Mouse (Mus musculus) layer of hippocampus, adult 11-12 months (tissue): ENCODE measurements around the gene Gm7029.
A peak's percentile ranks its signal among the peaks of the same experiment; 100 is the strongest.
"Not testable (repeated sequence)": the region's sequence is repeated elsewhere in the genome, so short reads cannot be mapped to it uniquely, and the experiment has no call there.

Experiments
- DNase-seq: peaks from one replicate; pipeline ENCODE4 v3.0.0; 2022; ENCODE audit warnings: low spot score

Gene Gm7029

GRCm38 (mm10) chr17:33891892-33892291, 18.3 kb downstream of the Gm7029 start:
- not testable (repeated sequence) for DNase-seq

GRCm38 (mm10) chr17:33892429-33892828, 18.8 kb downstream of the Gm7029 start:
- DNase-seq = no peak

DNA sequence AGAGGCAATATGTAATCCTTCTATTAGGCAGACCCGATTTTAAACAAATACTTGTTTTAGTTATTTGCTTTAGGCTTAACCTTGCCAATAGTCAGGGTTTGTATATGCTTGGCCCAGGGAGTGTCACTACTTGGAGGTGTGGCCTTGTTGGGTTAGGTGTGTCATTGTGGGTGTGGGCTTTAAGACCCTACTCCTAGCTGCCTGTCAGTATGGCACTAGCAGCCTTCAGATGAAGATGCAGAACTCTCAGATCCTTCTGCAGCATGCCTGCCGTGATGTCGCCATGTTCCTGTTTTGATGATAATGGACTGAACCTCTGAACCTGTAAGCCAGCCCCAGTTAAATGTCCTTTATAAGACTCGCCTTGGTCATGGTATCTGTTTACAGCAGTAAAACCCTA, 19.4 kb downstream of the Gm7029 start:
- not testable (repeated sequence) for DNase-seq

GRCm38 (mm10) chr17:33897114-33897794, 23.6 kb downstream of the Gm7029 start:
- no peak for DNase-seq

GRCm38 (mm10) chr17:33898193-33898592, 24.6 kb downstream of the Gm7029 start:
- not testable (repeated sequence) for DNase-seq

DNA sequence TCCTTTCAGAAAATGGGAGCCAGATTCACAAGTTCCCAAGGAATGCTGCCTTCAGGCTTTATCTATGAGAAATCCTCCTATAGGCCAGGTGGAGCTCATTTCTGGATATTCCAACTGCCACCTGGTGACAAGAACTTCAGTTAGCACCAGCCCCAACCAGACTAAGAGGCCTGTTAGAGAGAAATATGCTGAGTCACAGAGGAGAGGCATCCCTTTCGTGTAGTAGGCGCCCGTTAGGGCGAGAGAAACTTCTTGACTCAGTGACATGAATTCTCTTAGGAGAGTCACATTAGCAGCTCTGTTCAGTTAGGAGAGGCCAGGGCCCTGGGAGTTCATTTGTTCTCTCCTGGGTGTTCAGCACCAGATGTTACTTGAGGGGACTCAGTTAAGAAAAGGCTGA, 26.0 kb downstream of the Gm7029 start:
- no peak for DNase-seq

DNA sequence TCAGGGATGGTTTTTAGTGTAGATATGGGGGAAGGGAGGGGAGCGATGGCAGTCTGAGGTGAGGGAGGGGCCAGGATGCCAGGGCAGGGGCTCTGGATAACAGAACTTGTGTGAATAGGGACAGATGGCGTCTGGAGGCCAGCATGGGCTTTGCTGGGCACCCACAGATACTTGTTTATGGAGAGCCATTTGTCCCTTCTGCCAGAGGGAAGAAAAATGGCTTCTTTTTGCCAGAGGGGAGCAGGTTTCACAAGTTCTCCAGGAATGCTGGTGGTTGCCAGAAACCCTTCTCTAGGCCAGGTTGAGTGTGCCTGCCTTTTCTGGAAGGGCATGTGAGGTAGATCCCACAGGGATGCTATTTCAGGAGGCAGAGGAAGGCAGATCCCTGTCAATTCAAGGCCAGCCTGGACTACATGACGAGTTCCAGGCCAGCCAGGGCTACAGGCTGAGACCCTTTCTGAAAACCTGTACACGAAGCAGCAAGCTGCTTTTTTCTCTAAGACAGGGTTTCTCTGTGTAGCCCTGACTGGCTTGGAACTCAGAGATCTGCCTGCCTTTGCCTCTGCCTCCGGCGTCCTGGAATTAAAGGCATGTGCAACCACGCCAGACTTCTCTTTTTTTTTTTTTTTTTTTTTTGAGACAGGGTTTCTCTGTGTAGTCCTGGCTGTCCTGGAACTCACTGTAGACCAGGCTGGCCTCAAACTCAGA, 26.8 kb downstream of the Gm7029 start:
- DNase-seq = no peak

GRCm38 (mm10) chr17:33900989-33901314, 27.3 kb downstream of the Gm7029 start:
- DNase-seq = no peak

DNA sequence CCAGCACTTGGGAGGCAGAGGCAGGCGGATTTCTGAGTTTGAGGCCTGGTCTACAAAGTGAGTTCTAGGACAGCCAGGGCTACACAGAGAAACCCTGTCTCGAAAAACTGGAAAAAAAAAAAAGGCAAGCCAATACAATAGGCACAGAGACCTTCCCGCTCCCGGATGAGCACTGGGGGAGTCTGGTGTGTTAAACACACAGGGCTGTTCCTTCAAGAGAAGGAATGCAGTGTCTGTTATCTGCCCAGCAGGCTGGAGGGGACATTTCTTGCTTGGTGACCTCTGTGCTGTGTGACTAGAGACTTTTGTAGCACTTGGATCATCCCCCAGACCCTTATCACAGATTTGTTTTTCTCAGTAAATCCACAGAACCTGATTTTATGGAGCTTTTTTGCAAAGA, 28.0 kb downstream of the Gm7029 start:
- DNase-seq = no peak

GRCm38 (mm10) chr17:33902079-33902478, 28.4 kb downstream of the Gm7029 start:
- DNase-seq = no peak

DNA sequence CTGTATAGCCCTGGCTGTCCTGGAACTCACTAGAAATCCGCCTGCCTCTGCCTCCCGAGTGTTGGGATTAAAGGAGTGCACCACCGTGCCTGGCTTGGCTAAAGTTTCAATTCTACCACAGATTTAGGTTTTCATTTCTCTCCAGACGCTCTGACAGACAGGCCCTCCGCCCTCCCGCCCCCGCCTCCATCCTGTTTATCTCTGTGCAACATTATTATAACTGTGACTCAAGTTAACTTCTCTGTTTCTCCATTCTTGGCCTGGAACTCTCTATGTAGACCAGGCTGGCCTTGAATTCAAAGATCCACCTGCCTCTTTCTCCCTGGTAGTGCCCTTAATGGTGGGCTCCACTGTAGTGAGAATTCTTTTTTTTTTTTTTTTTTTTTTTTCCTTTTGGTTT, 28.9 kb downstream of the Gm7029 start:
- no peak for DNase-seq

GRCm38 (mm10) chr17:33903911-33904651, 30.4 kb downstream of the Gm7029 start:
- DNase-seq = not testable (repeated sequence)

- not testable (repeated sequence) for DNase-seq
Observed at GRCm38 (mm10) chr17:33904835-33905234, 31.2 kb downstream of the Gm7029 start, which contains the start of gene Platr17. TSS of gene Platr17 (plus strand) at chr17:33905135.

- DNase-seq = no peak
Observed at GRCm38 (mm10) chr17:33908331-33909076, 34.9 kb downstream of the Gm7029 start.

DNA sequence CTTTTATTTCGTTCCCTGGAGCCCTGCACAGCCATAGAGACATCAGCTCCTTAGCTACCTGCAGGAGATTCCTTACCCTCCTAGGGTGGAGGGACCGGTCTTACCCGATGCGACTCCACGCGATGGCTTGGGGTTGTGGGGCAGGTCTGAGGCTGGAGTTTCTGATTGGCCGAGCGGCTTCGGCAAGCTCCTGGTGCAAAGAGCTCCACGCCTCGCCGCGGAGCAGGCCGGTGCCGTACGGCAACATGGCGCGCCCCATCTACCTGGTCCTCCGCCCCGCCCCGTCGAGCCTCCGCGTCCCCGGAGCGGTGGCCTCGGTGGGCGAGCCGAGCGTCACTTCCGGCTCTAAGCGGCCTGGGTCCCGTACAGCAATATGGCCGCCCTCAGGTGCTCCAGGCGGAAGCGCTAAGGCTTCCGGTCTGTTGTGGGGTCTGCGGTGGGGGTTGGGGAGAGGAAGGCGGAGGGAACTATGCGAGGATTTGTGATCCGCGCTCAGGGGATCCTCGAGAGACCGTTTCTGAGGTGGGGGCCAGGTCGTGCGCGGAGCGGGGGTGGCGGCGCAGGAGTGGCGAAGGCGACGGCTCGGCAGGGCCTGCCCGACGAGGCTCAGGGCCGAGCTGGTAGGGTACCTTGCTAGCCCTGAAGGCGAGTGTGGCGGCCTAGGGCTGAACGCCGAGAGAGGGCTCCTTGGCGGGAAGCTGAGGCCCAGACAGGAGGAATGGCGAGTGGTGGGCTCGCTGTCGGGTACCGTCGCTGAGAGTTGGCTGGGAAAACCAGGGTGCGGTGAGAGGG, 35.6 kb downstream of the Gm7029 start, which contains the start of gene Daxx:
Daxx (plus strand) TSS at position 338 of the 792 bp plus-strand sequence.
- peak; percentile 98 for DNase-seq

- DNase-seq = no peak
Observed at GRCm38 (mm10) chr17:33909869-33910250, 36.2 kb downstream of the Gm7029 start.

GRCm38 (mm10) chr17:33910346-33911051, 36.9 kb downstream of the Gm7029 start:
- DNase-seq = no peak

DNA sequence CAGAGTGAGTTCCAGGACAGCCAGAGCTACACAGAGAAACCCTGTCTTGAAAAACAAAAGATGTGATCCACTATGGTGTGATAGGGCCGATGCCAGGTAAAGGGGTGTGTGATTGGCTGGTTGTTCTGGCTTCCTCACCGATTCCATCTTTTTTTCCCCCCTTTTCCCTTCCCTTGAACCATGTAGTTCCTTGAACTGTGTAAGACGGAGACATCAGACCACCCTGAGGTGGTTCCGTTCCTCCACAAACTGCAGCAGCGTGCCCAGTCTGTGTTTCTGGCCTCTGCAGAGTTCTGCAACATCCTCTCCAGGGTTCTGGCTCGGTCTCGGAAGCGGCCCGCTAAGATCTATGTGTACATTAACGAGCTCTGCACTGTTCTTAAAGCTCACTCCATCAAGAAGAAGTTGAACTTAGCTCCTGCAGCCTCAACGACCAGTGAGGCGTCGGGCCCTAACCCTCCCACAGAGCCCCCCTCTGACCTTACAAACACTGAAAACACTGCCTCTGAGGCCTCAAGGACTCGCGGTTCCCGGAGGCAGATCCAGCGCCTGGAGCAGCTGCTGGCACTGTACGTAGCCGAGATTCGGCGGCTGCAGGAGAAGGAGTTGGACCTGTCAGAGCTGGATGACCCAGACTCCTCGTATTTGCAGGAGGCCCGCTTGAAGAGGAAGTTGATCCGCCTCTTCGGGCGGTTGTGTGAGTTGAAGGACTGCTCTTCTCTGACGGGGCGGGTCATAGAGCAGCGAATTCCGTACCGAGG, 37.6 kb downstream of the Gm7029 start:
- DNase-seq = no peak

- no peak for DNase-seq
Observed at GRCm38 (mm10) chr17:33911813-33912414, 38.3 kb downstream of the Gm7029 start.

DNA sequence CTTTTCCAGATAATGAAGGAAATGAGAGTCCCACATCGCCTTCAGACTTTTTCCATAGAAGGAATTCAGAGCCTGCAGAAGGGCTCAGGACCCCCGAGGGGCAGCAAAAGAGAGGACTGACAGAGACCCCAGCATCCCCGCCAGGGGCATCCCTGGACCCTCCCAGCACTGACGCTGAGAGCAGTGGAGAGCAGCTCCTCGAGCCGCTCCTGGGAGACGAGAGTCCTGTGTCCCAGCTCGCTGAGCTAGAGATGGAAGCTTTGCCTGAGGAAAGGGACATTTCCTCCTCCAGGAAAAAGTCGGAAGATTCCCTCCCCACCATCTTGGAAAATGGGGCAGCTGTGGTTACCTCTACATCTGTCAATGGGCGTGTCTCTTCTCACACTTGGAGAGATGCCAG, 39.6 kb downstream of the Gm7029 start:
- no peak for DNase-seq
